ENCODE assay signal across 9 mouse cellular contexts in the genomic region with DNA sequence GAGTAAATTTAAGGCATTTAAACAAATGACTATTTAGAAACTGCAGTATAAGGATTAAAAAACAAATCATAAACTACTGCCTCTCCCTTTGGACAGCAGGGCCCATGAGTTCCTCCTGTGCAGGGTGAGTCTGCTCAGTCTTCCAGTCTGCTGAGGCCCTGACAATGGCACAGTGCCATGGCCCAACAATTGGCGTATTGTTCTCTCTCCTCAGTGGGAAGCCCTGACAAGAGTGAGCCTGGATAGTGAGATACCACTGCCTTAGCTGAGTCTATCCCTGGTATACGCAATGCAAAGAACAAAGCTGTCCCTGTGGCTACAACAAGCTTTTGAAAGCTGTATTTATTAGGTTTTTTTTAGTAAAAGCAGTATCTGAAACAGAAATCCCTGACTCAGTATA.
A peak's percentile ranks its signal among the peaks of the same experiment; 100 is the strongest.
DNase-seq lines count a peak whose midpoint lies in the region; ATAC-seq and TF ChIP-seq lines count a peak whose summit lies in the region.
"Had no signal": no experiment of that assay in that cellular context is flagged by ENCODE, and none has a peak within 500 bp of the region (broad histone marks: within the 10 kb centered on the region; RNA-seq: fewer than 3 reads in every experiment).

No protein-coding gene starts in this region.

- H3K36me3 ChIP-seq in embryonic facial prominence, embryonic 10.5 days (replicated peaks) = no peaks in the 10 kb centered on the region
- no peaks in the 10 kb centered on the region for H3K36me3 ChIP-seq in intestine, embryonic 16.5 days (ENCODE audit: control insufficient read depth, insufficient read depth, low read length)
- no peaks in the 10 kb centered on the region for H3K36me3 ChIP-seq in myocyte (ENCODE audit: control insufficient read depth, insufficient read depth)

- peak; percentile 59 for DNase-seq in gastrocnemius, adult 18-20 months (ENCODE audit: low spot score)
- DNase-seq in gastrocnemius, adult 8-10 months (ENCODE audit: low spot score in 2 of 2) = no peak
- peak; percentile 24 for DNase-seq in embryonic facial prominence, embryonic 10.5 days (ENCODE audit: low spot score)
- DNase-seq in gonadal fat pad, adult 2 months (ENCODE audit: low read depth) = peak; percentile 89
- DNase-seq in left cerebral cortex, postnatal 25 days (ENCODE audit: low spot score in 2 of 2) = peak; percentile 46 to 65
- no peak for DNase-seq in urinary bladder, adult 2 months (ENCODE audit: low spot score)

- peak; percentile 97 for ATAC-seq in intestine, embryonic 16.5 days

- intact Hi-C loops in left cerebral cortex, postnatal 25 days (cut with DNase I) = no loop called here

- H3K4me3 ChIP-seq in embryonic facial prominence, embryonic 10.5 days = no peak overlapping the region
- no peak overlapping the region for H3K4me3 ChIP-seq in intestine, embryonic 16.5 days (ENCODE audit: low read length)
- H3K4me3 ChIP-seq in myocyte = no peak overlapping the region

- H3ac ChIP-seq in myocyte (ENCODE audit: control insufficient read depth, insufficient read length) = no peak overlapping the region

- H3K27ac ChIP-seq in embryonic facial prominence, embryonic 10.5 days (replicated peaks) = peak overlapping the region; percentile 35; the same call in 1 of the 2 replicates
- H3K27ac ChIP-seq in intestine, embryonic 16.5 days (ENCODE audit: low read length) = no peak overlapping the region
- H3K27ac ChIP-seq: kidney, postnatal 0 days had no signal

- H3K79me2 ChIP-seq in myocyte (ENCODE audit: control insufficient read depth, insufficient read depth) = peaks cover 71% of the 10 kb centered on the region

- no peaks in the 10 kb centered on the region for H3K27me3 ChIP-seq in embryonic facial prominence, embryonic 10.5 days (replicated peaks; ENCODE audit: low read depth, poor library complexity, severe bottlenecking)
- H3K27me3 ChIP-seq in intestine, embryonic 16.5 days (replicated peaks; ENCODE audit: control insufficient read depth, insufficient read depth, low read length) = no peaks in the 10 kb centered on the region
- no peaks in the 10 kb centered on the region for H3K27me3 ChIP-seq in myocyte (ENCODE audit: control insufficient read depth, insufficient read depth, insufficient read length)

- H3K9ac ChIP-seq in intestine, embryonic 16.5 days (ENCODE audit: low read depth, low read length) = no peak overlapping the region

- no peak overlapping the region for H3K4me2 ChIP-seq in intestine, embryonic 16.5 days (ENCODE audit: low read depth, low read length)
- peak overlapping the region; percentile 8 for H3K4me2 ChIP-seq in myocyte (ENCODE audit: low read depth)

- WGBS in embryonic facial prominence, embryonic 10.5 days = 26% methylated on average over 2 of the region's 2 CpGs
- whole genome bisulfite sequencing in intestine, embryonic 16.5 days = 29% methylated on average over 2 of the region's 2 CpGs

- no peaks in the 10 kb centered on the region for H3K9me3 ChIP-seq in embryonic facial prominence, embryonic 10.5 days
- H3K9me3 ChIP-seq in intestine, embryonic 16.5 days (ENCODE audit: control insufficient read depth, low read length) = no peaks in the 10 kb centered on the region

- no peak for TF ChIP-seq POLR2A in myocyte (IDR thresholded peaks at IDR 0.05; ENCODE audit: insufficient read length, low read depth)

- H3K4me1 ChIP-seq in embryonic facial prominence, embryonic 10.5 days = peaks cover 4% of the 10 kb centered on the region; the same call in 1 of the 2 replicates
- peaks cover 3% of the 10 kb centered on the region; the same call in 1 of the 2 replicates for H3K4me1 ChIP-seq in intestine, embryonic 16.5 days (ENCODE audit: control insufficient read depth, insufficient read depth, low read length)

TF ChIP-seq in myocyte, 11 proteins besides CTCF, POLR2A, EP300 and RAD21:
- TF ChIP-seq SRF (IDR thresholded peaks at IDR 0.05; ENCODE audit: control insufficient read depth, insufficient read length, low read depth) (no peak), MYOG (IDR thresholded peaks at IDR 0.05; ENCODE audit: control insufficient read depth in 1 of 3, insufficient read depth in 1 of 3, insufficient read length in 2 of 3, low read depth in 2 of 3) (peak in 1 of 3 experiments; percentile 41), REST (IDR thresholded peaks at IDR 0.05; ENCODE audit: insufficient read depth, insufficient read length) (no peak), MAX (IDR thresholded peaks at IDR 0.05; ENCODE audit: low read depth) (no peak), USF1 (IDR thresholded peaks at IDR 0.05; ENCODE audit: low read depth) (no peak), MYOD1 (IDR thresholded peaks at IDR 0.05; ENCODE audit: control insufficient read depth in 1 of 3, insufficient read length in 2 of 3, low read depth in 2 of 3) (peak in 1 of 3 experiments; percentile 24)

Comparison
In these comparisons a context has a peak if more than half of its experiments do, and no peak if none do; other contexts are left out.
1. DNase-seq: peak in gastrocnemius, adult 18-20 months (single experiment), embryonic facial prominence, embryonic 10.5 days (single experiment), gonadal fat pad, adult 2 months (single experiment) and left cerebral cortex, postnatal 25 days (2 of 2); none in gastrocnemius, adult 8-10 months (0 of 2) and urinary bladder, adult 2 months (single experiment).